Mouse (Mus musculus): Measurements from ENCODE around the gene Rbbp6. TPM values are rescaled to one million over a fixed set of nuclear protein-coding genes. Genes with fewer than 3 reads are reported as not detected.
A peak's percentile ranks its signal among the peaks of the same experiment; 100 is the strongest.

Rbbp6 gene
- polyA plus RNA-seq, 1 experiment from 2014 or later, result 24.4 TPM

- Histone ChIP-seq H3K36me3 (no peaks in the 10 kb centered on the region), H3K9ac (no peak overlapping the region), H3K4me3 (peak overlapping the region; percentile 42), H3K9me3 (no peaks in the 10 kb centered on the region), H3K4me2 (peak overlapping the region; percentile 88), H3K27ac (no peak overlapping the region), H3K4me1 (peaks cover 10% of the 10 kb centered on the region), H3K27me3 (no peaks in the 10 kb centered on the region)
- WGBS, result 17% methylated on average over 13 of the region's 13 CpGs
- ATAC-seq (ENCODE audit: insufficient number of reproducible peaks, low FRiP score, low TSS enrichment, low read depth), result no peak
Measured at GRCm38 (mm10) chr7:123030295-123030694, 64.8 kb downstream of the Rbbp6 start.

DNA sequence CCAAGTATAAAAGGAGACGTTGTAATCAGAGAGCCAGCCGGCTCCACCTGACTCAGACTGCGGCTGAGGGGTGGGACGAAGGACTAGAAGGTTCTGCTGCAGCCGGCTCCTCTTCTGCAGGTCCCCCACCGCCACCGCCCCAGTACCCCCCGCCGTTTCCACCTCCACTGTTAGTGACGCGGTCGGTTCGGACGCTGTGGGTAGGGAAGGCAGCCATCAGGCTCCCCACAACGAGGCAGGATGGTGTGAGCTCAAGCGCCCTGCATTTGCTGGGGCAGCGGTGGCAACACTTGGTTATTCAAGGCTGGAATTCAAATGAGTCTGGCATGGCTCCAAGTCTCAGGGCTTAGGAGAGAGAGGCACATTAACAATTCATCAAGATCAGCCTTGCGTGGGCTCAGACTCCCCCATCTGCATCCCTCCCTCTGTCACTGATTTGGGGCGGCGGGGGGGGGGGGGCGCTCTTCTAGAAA, 65.3 kb downstream of the Rbbp6 start:
- Histone ChIP-seq H3K36me3 (no peaks in the 10 kb centered on the region), H3K4me2 (peak overlapping the region; percentile 88), H3K4me1 (peaks cover 10% of the 10 kb centered on the region), H3K27ac (no peak overlapping the region), H3K9ac (no peak overlapping the region), H3K9me3 (no peaks in the 10 kb centered on the region), H3K27me3 (no peaks in the 10 kb centered on the region), H3K4me3 (peak overlapping the region; percentile 42)
- 0 out of 2 replicates have a peak, but pooled peaks have one; percentile 59 for ATAC-seq (ENCODE audit: insufficient number of reproducible peaks, low FRiP score, low TSS enrichment, low read depth)
- 0% methylated on average over 21 of the region's 21 CpGs for WGBS

DNA sequence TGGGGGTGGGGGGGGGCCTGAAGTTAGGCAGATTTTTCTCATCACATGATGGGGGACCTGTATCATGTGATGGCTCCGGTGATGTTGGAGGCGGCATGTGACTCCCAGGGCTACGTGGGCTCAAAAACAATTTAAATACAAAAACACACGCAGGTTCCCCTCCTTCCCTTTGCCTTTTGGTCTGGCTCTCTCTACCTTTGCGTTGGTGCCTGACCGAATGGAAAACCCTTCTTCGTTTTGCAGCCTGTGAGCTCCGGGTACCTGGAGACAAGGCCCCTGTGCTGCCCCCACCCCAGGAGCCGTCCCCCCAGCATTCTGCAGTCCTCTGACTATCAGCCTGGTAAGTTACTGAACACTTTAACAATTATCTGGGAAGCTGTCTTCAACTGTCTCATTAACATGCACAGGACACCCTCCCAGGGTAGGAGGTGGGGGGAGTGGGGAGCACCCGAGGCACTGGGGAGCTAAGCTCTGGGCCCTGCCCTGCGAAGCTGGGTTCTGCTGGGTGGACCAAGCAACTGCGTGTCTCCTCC, 65.8 kb downstream of the Rbbp6 start:
- H3K4me2 ChIP-seq, result peak overlapping the region; percentile 88
- no peaks in the 10 kb centered on the region for H3K9me3 ChIP-seq
- WGBS, result 3% methylated on average over 12 of the region's 12 CpGs
- H3K27me3 ChIP-seq, result no peaks in the 10 kb centered on the region
- no peak overlapping the region for H3K9ac ChIP-seq
- H3K27ac ChIP-seq, result no peak overlapping the region
- H3K4me1 ChIP-seq, result peaks cover 10% of the 10 kb centered on the region
- no peaks in the 10 kb centered on the region for H3K36me3 ChIP-seq
- ATAC-seq (ENCODE audit: insufficient number of reproducible peaks, low FRiP score, low TSS enrichment, low read depth), result 0 out of 2 replicates have a peak, but pooled peaks have one; percentile 26
- peak overlapping the region; percentile 42 for H3K4me3 ChIP-seq

GRCm38 (mm10) chr7:123035314-123035713, 69.8 kb downstream of the Rbbp6 start:
- 64% methylated on average over 8 of the region's 8 CpGs for WGBS
- H3K9ac ChIP-seq, result no peak overlapping the region
- H3K9me3 ChIP-seq, result no peaks in the 10 kb centered on the region
- no peak overlapping the region for H3K4me2 ChIP-seq
- H3K4me3 ChIP-seq, result no peak overlapping the region
- no peaks in the 10 kb centered on the region for H3K36me3 ChIP-seq
- ATAC-seq (ENCODE audit: insufficient number of reproducible peaks, low FRiP score, low TSS enrichment, low read depth), result no peak
- H3K27ac ChIP-seq, result no peak overlapping the region
- peaks cover 10% of the 10 kb centered on the region for H3K4me1 ChIP-seq
- no peaks in the 10 kb centered on the region for H3K27me3 ChIP-seq

DNA sequence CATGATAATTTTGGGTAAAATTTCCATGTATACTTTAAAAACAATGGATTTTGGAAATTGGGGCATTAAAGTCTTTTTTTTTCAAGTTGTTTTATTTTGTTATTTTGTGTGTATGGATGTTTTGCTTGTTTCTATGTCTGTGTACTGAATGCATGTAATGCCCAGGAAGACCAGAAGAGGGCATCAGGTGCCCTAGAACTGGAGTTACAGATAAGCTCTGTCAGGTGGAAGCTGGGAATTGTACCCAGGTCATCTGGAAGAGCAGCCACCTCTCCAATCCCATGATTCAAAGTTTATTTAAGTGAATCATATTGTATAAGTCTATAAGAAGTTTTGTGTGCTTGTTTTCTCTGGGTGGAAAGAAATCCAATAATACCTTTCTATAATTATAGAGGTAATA, 73.8 kb downstream of the Rbbp6 start:
- Histone ChIP-seq H3K27me3 (no peaks in the 10 kb centered on the region), H3K4me3 (no peak overlapping the region), H3K36me3 (no peaks in the 10 kb centered on the region), H3K4me2 (no peak overlapping the region), H3K27ac (no peak overlapping the region), H3K9ac (no peak overlapping the region), H3K4me1 (no peaks in the 10 kb centered on the region), H3K9me3 (no peaks in the 10 kb centered on the region)
- no peak for ATAC-seq (ENCODE audit: insufficient number of reproducible peaks, low FRiP score, low TSS enrichment, low read depth)

GRCm38 (mm10) chr7:123045146-123045545, 79.7 kb downstream of the Rbbp6 start:
- Histone ChIP-seq H3K27ac (no peak overlapping the region), H3K4me2 (no peak overlapping the region), H3K9me3 (no peaks in the 10 kb centered on the region), H3K9ac (no peak overlapping the region), H3K4me3 (no peak overlapping the region), H3K27me3 (no peaks in the 10 kb centered on the region), H3K4me1 (no peaks in the 10 kb centered on the region), H3K36me3 (no peaks in the 10 kb centered on the region)
- 92% methylated on average over 3 of the region's 3 CpGs for WGBS
- no peak for ATAC-seq (ENCODE audit: insufficient number of reproducible peaks, low FRiP score, low TSS enrichment, low read depth)

DNA sequence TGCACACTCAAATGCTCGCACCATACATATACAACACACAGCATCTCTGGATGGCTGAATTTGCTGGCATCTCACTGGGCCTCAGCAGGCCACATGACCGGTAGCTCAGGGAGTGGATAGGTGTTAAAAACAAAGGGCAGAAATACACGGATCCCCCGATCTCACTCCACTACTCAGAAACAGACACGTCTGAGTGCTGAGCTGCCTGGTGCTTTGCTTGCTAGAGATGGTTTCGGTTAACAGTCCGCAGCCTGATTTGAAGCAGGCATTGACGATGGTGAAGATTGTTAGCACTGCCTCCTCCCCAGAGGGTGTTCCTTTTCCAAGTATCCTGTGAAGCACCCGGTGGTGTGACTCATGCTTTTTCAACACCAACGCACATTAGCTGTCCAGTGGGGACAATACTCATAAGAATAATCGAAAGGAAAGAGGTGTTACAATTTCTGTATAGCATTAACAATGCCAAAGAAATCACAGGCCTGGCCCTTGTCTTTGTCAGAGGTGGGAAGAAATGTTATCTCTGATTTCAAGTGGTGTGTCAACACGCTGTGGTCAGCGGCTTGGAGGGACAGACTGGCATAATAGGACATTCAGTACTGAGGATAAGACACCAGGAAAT, 81.1 kb downstream of the Rbbp6 start:
- no peak overlapping the region for H3K27ac ChIP-seq
- no peaks in the 10 kb centered on the region for H3K4me1 ChIP-seq
- no peak overlapping the region for H3K4me3 ChIP-seq
- no peaks in the 10 kb centered on the region for H3K9me3 ChIP-seq
- H3K27me3 ChIP-seq, result no peaks in the 10 kb centered on the region
- ATAC-seq (ENCODE audit: insufficient number of reproducible peaks, low FRiP score, low TSS enrichment, low read depth), result no peak
- no peak overlapping the region for H3K9ac ChIP-seq
- WGBS, result 67% methylated on average over 13 of the region's 13 CpGs
- no peak overlapping the region for H3K4me2 ChIP-seq
- no peaks in the 10 kb centered on the region for H3K36me3 ChIP-seq

Other genes starting within 250 kb of the Rbbp6 start
- 38.2 and 43.5 TPM in 2 replicates for gene Tnrc6a, start 158.2 kb downstream of the Rbbp6 start, polyA plus RNA-seq (2015; fragmentation: Nextera tagmentation; extraction: Ambion mirVana)
- gene Slc5a11, start 249.1 kb downstream of the Rbbp6 start, polyA plus RNA-seq (2015; fragmentation: Nextera tagmentation; extraction: Ambion mirVana), result not detected in 2 replicates